Mouse (Mus musculus) cerebellum, adult (tissue): ENCODE data around the gene Stk38.

Experiments
- ATAC-seq: cut with Nextera tagmentation; 2 replicates; pipeline ENCODE4 v1.9.2; 2017; ENCODE audit warnings: mild to moderate bottlenecking, moderate library complexity, mixed read lengths; ENCODE audit not compliant: insufficient number of reproducible peaks, low FRiP score, low TSS enrichment

Gene Stk38

GRCm38 (mm10) chr17:28967021-28967610, 40.7 kb downstream of the Stk38 start:
- no peak for ATAC-seq

GRCm38 (mm10) chr17:28961596-28961995, 46.2 kb downstream of the Stk38 start:
- no peak for ATAC-seq

- ATAC-seq, result no peak
Observed at GRCm38 (mm10) chr17:28960597-28960996, 47.2 kb downstream of the Stk38 start.

GRCm38 (mm10) chr17:28954416-28954815, 53.4 kb downstream of the Stk38 start:
- no peak for ATAC-seq

GRCm38 (mm10) chr17:28953251-28953650, 54.5 kb downstream of the Stk38 start:
- ATAC-seq, result no peak

- peak; percentile 90 for ATAC-seq
Observed at GRCm38 (mm10) chr17:28951831-28952799, 55.7 kb downstream of the Stk38 start, which contains the start of gene Kctd20. Gene Kctd20 (plus strand): TSS chr17:28951950.

- ATAC-seq, result no peak
Observed at GRCm38 (mm10) chr17:28950751-28951150, 57.0 kb downstream of the Stk38 start.

GRCm38 (mm10) chr17:28948661-28949060, 59.1 kb downstream of the Stk38 start:
- ATAC-seq, result no peak

- ATAC-seq, result no peak
Observed at GRCm38 (mm10) chr17:28947011-28947939, 60.5 kb downstream of the Stk38 start.

- no peak for ATAC-seq
Observed at GRCm38 (mm10) chr17:28944481-28944880, 63.3 kb downstream of the Stk38 start.

- no peak for ATAC-seq
Observed at GRCm38 (mm10) chr17:28943740-28944139, 64.1 kb downstream of the Stk38 start, which contains the start of gene Pxt1. Gene Pxt1 (minus strand): TSS chr17:28943840.

- ATAC-seq, result no peak
Observed at GRCm38 (mm10) chr17:28942101-28942500, 65.7 kb downstream of the Stk38 start.

GRCm38 (mm10) chr17:28940776-28941555, 66.8 kb downstream of the Stk38 start:
- no peak for ATAC-seq

GRCm38 (mm10) chr17:28936622-28937345, 71.0 kb downstream of the Stk38 start:
- ATAC-seq, result no peak

- no peak for ATAC-seq
Observed at GRCm38 (mm10) chr17:28936133-28936532, 71.7 kb downstream of the Stk38 start.

- no peak for ATAC-seq
Observed at GRCm38 (mm10) chr17:28934120-28934916, 73.5 kb downstream of the Stk38 start.

- no peak for ATAC-seq
Observed at GRCm38 (mm10) chr17:28932274-28932673, 75.5 kb downstream of the Stk38 start.
